Mouse (Mus musculus) ES-Bruce4 (cell line): ENCODE results near the gene Lhx4.

ENCODE experiments used
- CTCF ChIP-seq: IDR thresholded peaks from one replicate; pipeline ENCODE4 v1.8.1; 2011; ENCODE audit warnings: low read depth, low read length
- EP300 ChIP-seq: IDR thresholded peaks from 2 replicates; pipeline ENCODE4 v1.6.1; 2011; ENCODE audit warnings: low read depth, low read length; ENCODE audit not compliant: insufficient read depth
- POLR2A ChIP-seq: IDR thresholded peaks from one replicate; pipeline ENCODE4 v1.8.1; 2011; ENCODE audit warnings: low read length; ENCODE audit not compliant: insufficient read depth

DNA sequence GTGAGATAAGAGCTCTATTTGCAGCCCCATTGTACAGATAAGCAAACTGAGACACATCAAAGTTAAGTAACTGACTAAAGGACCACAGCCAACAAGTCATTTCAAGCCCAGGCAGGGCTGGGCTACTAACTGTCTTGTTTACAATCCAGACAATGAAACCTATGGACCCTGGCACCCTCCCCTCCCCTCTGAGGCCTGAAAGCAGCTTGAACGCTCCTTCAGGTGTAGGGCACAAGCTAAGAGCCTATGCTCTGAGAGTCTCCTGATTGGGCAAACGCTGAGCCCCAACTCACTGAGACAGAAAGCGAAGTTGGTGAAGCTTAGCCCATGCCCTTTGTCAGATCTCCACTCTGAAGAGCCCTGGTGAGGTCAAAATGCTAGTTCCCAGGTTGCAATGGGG is 27.2 kb downstream of the Lhx4 start:
- TF ChIP-seq CTCF (no peak), EP300 (no peak), POLR2A (no peak)
